Mouse (Mus musculus) stomach, postnatal 0 days (tissue): ENCODE measurements around the gene Abhd5. TPM values are rescaled to one million over a fixed set of nuclear protein-coding genes. Genes with fewer than 3 reads are reported as not detected.
"Not testable (repeated sequence)": the region's sequence is repeated elsewhere in the genome, so short reads cannot be mapped to it uniquely, and the experiment has no call there.

Experiments
- ATAC-seq: fragments of 200-750 bp; cut with Nextera tagmentation; 2 replicates; pipeline ENCODE4 v1.8.0; 2017; ENCODE audit not compliant: low FRiP score, low TSS enrichment
- DNase-seq: peaks from one replicate; pipeline ENCODE4 v3.0.0-alpha.2; 2016; ENCODE audit warnings: low spot score
- H3K27ac ChIP-seq: fragments of 300-500 bp; sonication (generic); replicated peaks from 2 replicates; pipeline ENCODE4 v1.5.1; 2014; ENCODE audit warnings: mild to moderate bottlenecking, control low read depth
- H3K27me3 ChIP-seq: fragments of 300-500 bp; sonication (generic); 2 replicates; pipeline ENCODE4 v1.6.1; 2014; ENCODE audit warnings: low read length; ENCODE audit not compliant: control insufficient read depth, insufficient read depth
- H3K36me3 ChIP-seq: fragments of 300-500 bp; sonication (generic); 2 replicates; pipeline ENCODE4 v1.6.1; 2014; ENCODE audit warnings: low read length, mixed read lengths; ENCODE audit not compliant: control insufficient read depth, insufficient read depth
- H3K4me1 ChIP-seq: fragments of 300-500 bp; sonication (generic); replicated peaks from 2 replicates; pipeline ENCODE4 v1.6.1; 2014; ENCODE audit warnings: antibody characterized with exemption; ENCODE audit not compliant: control insufficient read depth, insufficient read depth
- H3K4me2 ChIP-seq: fragments of 300-500 bp; sonication (generic); replicated peaks from 2 replicates; pipeline ENCODE4 v1.6.1; 2014; ENCODE audit warnings: low read depth, mild to moderate bottlenecking, control low read depth, moderate library complexity
- H3K4me3 ChIP-seq: fragments of 300-500 bp; sonication (generic); 2 replicates; pipeline ENCODE4 v1.5.1; 2014; ENCODE audit warnings: low read depth, low read length, control low read depth
- H3K9ac ChIP-seq: fragments of 300-500 bp; sonication (generic); 2 replicates; pipeline ENCODE4 v1.6.1; 2014; ENCODE audit warnings: mild to moderate bottlenecking, low read length, control low read depth, mixed read lengths
- H3K9me3 ChIP-seq: fragments of 300-500 bp; sonication (generic); 2 replicates; pipeline ENCODE4 v1.6.1; 2016; ENCODE audit warnings: low read length; ENCODE audit not compliant: control insufficient read depth
- CTCF ChIP-seq: IDR thresholded peaks from 2 replicates; pipeline ENCODE4 v1.5.1; 2016; ENCODE audit warnings: antibody characterized with exemption, low read depth, mild to moderate bottlenecking, moderate library complexity
- EP300 ChIP-seq: optimal IDR thresholded peaks from 2 replicates; pipeline ENCODE3; 2016; ENCODE audit warnings: antibody characterized with exemption
- whole genome bisulfite sequencing: fragments of 180-500 bp; shearing (Covaris S2); extraction: QIAGEN DNeasy Blood & Tissue Kit; methylation state at CpG from one replicate; pipeline ENCODE4 v1.1.7; 2014; 5-methylcytosine and 5-hydroxymethylcytosine counted together
- polyA plus RNA-seq: library from polyadenylated mRNA; unstranded; fragments of >200 nt; fragmentation: Nextera tagmentation; extraction: Ambion mirVana; gene quantifications from 2 replicates; pipeline ENCODE4 v1.2.1, GENCODE M21; 2015

Abhd5 gene
- polyA plus RNA-seq, 1 experiment from 2014 or later: 39.4 TPM

- Histone ChIP-seq H3K36me3 (no peaks in the 10 kb centered on the region), H3K27me3 (no peaks in the 10 kb centered on the region), H3K9me3 (no peaks in the 10 kb centered on the region), H3K4me2 (no peak overlapping the region), H3K4me3 (no peak overlapping the region), H3K4me1 (no peaks in the 10 kb centered on the region), H3K9ac (no peak overlapping the region), H3K27ac (no peak overlapping the region)
- ATAC-seq (no peak), DNase-seq (no peak)
- 77% methylated on average over 7 of the region's 7 CpGs for WGBS
- TF ChIP-seq CTCF: no peak
Measured at GRCm38 (mm10) chr9:122312296-122312990, 39.0 kb upstream of the Abhd5 start.

- not testable (repeated sequence) for H3K4me2 ChIP-seq, H3K27me3 ChIP-seq, H3K9me3 ChIP-seq, DNase-seq, H3K9ac ChIP-seq, H3K27ac ChIP-seq, H3K4me3 ChIP-seq, H3K36me3 ChIP-seq, H3K4me1 ChIP-seq
- 50% methylated on average over 1 of the region's 1 CpGs for WGBS
- 0 out of 2 replicates have a peak, but pooled peaks have one; percentile 25 for ATAC-seq
Measured at GRCm38 (mm10) chr9:122313128-122313527, 38.3 kb upstream of the Abhd5 start.

- H3K9me3 ChIP-seq: no peaks in the 10 kb centered on the region
- 69% methylated on average over 6 of the region's 6 CpGs for WGBS
- H3K9ac ChIP-seq: no peak overlapping the region
- no peaks in the 10 kb centered on the region for H3K4me1 ChIP-seq
- no peaks in the 10 kb centered on the region for H3K36me3 ChIP-seq
- DNase-seq (no peak), ATAC-seq (no peak)
- H3K4me3 ChIP-seq: no peak overlapping the region
- H3K27ac ChIP-seq: no peak overlapping the region
- no peak overlapping the region for H3K4me2 ChIP-seq
- H3K27me3 ChIP-seq: no peaks in the 10 kb centered on the region
- TF ChIP-seq EP300: no peak
- TF ChIP-seq CTCF: no peak
Measured at GRCm38 (mm10) chr9:122314386-122314785, 37.0 kb upstream of the Abhd5 start.

GRCm38 (mm10) chr9:122314942-122315341, 36.5 kb upstream of the Abhd5 start:
- WGBS: 53% methylated on average over 4 of the region's 4 CpGs
- no peaks in the 10 kb centered on the region for H3K36me3 ChIP-seq
- H3K9me3 ChIP-seq: no peaks in the 10 kb centered on the region
- TF ChIP-seq EP300 (no peak), CTCF (no peak)
- ATAC-seq (no peak), DNase-seq (no peak)
- no peaks in the 10 kb centered on the region for H3K4me1 ChIP-seq
- no peak overlapping the region for H3K4me3 ChIP-seq
- no peaks in the 10 kb centered on the region for H3K27me3 ChIP-seq
- H3K4me2 ChIP-seq: no peak overlapping the region
- no peak overlapping the region for H3K9ac ChIP-seq
- H3K27ac ChIP-seq: no peak overlapping the region

GRCm38 (mm10) chr9:122315501-122315900, 35.9 kb upstream of the Abhd5 start:
- Histone ChIP-seq H3K27me3 (no peaks in the 10 kb centered on the region), H3K4me2 (no peak overlapping the region), H3K27ac (no peak overlapping the region), H3K4me1 (no peaks in the 10 kb centered on the region), H3K9me3 (no peaks in the 10 kb centered on the region), H3K36me3 (no peaks in the 10 kb centered on the region), H3K4me3 (no peak overlapping the region), H3K9ac (no peak overlapping the region)
- WGBS: 66% methylated on average over 11 of the region's 11 CpGs
- no peak for ATAC-seq
- no peak for TF ChIP-seq CTCF
- TF ChIP-seq EP300: no peak
- no peak for DNase-seq

- Histone ChIP-seq H3K4me1 (no peaks in the 10 kb centered on the region), H3K4me2 (no peak overlapping the region), H3K9me3 (no peaks in the 10 kb centered on the region), H3K36me3 (no peaks in the 10 kb centered on the region), H3K9ac (no peak overlapping the region), H3K4me3 (no peak overlapping the region), H3K27ac (no peak overlapping the region), H3K27me3 (no peaks in the 10 kb centered on the region)
- WGBS: 69% methylated on average over 7 of the region's 7 CpGs
- ATAC-seq (no peak), DNase-seq (no peak)
- TF ChIP-seq EP300 (no peak), CTCF (no peak)
Measured at GRCm38 (mm10) chr9:122316562-122316961, 34.8 kb upstream of the Abhd5 start.
